Mouse (Mus musculus): ENCODE results near the gene Ninl. TPM values are rescaled to one million over a fixed set of nuclear protein-coding genes. Genes with fewer than 3 reads are reported as not detected.

Ninl gene
- polyA plus RNA-seq, 1 experiment from 2014 or later: 4.0 TPM

GRCm38 (mm10) chr2:150934659-150935058 is 104.5 kb downstream of the Ninl start:
- 89% methylated on average over 4 of the region's 4 CpGs for WGBS (ENCODE audit: insufficient replicate concordance)

GRCm38 (mm10) chr2:150933482-150933881 is 105.7 kb downstream of the Ninl start:
- no peak overlapping the region for H3K9ac ChIP-seq (replicated peaks)
- H3K4me1 ChIP-seq (ENCODE audit: insufficient read depth): no peaks in the 10 kb centered on the region
- no peak overlapping the region for H3K4me2 ChIP-seq (ENCODE audit: low read depth, low read length)
- no peak overlapping the region for H3K4me3 ChIP-seq (ENCODE audit: low read depth, low read length)
- 86% methylated on average over 19 of the region's 19 CpGs for WGBS (ENCODE audit: insufficient replicate concordance)
- TF ChIP-seq EP300 (IDR thresholded peaks at IDR 0.05; ENCODE audit: low read depth): no peak
- no peak for TF ChIP-seq CTCF (IDR thresholded peaks at IDR 0.05; ENCODE audit: low read depth)
- ATAC-seq: no peak
- no peak overlapping the region for H3K27ac ChIP-seq (ENCODE audit: low read depth)
- no peaks in the 10 kb centered on the region for H3K27me3 ChIP-seq (ENCODE audit: insufficient read depth, low read length)
- H3K36me3 ChIP-seq (replicated peaks; ENCODE audit: insufficient read depth, low read length): peaks cover 13% of the 10 kb centered on the region
- H3K9me3 ChIP-seq (ENCODE audit: low read length): no peaks in the 10 kb centered on the region
- no peak for DNase-seq

More at GRCm38 (mm10) chr2:150934659-150935058, 104.5 kb downstream of the Ninl start:
- no peak overlapping the region for H3K4me2 ChIP-seq (ENCODE audit: low read depth, low read length)
- H3K4me1 ChIP-seq (ENCODE audit: insufficient read depth): no peaks in the 10 kb centered on the region
- ATAC-seq: no peak
- TF ChIP-seq EP300 (IDR thresholded peaks at IDR 0.05; ENCODE audit: low read depth) (no peak), CTCF (IDR thresholded peaks at IDR 0.05; ENCODE audit: low read depth) (no peak)
- H3K27ac ChIP-seq (ENCODE audit: low read depth): no peak overlapping the region
- no peak overlapping the region for H3K4me3 ChIP-seq (ENCODE audit: low read depth, low read length)
- DNase-seq: no peak
- peaks cover 13% of the 10 kb centered on the region for H3K36me3 ChIP-seq (replicated peaks; ENCODE audit: insufficient read depth, low read length)
- no peaks in the 10 kb centered on the region for H3K9me3 ChIP-seq (ENCODE audit: low read length)
- H3K27me3 ChIP-seq (ENCODE audit: insufficient read depth, low read length): no peaks in the 10 kb centered on the region
- no peak overlapping the region for H3K9ac ChIP-seq (replicated peaks)

- H3K4me2 ChIP-seq (ENCODE audit: low read depth, low read length): no peak overlapping the region
- H3K4me3 ChIP-seq (ENCODE audit: low read depth, low read length): no peak overlapping the region
- H3K9me3 ChIP-seq (ENCODE audit: low read length): no peaks in the 10 kb centered on the region
- DNase-seq: no peak
- ATAC-seq: no peak
- no peak overlapping the region for H3K27ac ChIP-seq (ENCODE audit: low read depth)
- WGBS (ENCODE audit: insufficient replicate concordance): 77% methylated on average over 3 of the region's 3 CpGs
- peaks cover 10% of the 10 kb centered on the region; the same call in 1 of the 2 replicates for H3K36me3 ChIP-seq (replicated peaks; ENCODE audit: insufficient read depth, low read length)
- no peak overlapping the region for H3K9ac ChIP-seq (replicated peaks)
- no peaks in the 10 kb centered on the region for H3K27me3 ChIP-seq (ENCODE audit: insufficient read depth, low read length)
- H3K4me1 ChIP-seq (ENCODE audit: insufficient read depth): no peaks in the 10 kb centered on the region
- TF ChIP-seq CTCF (IDR thresholded peaks at IDR 0.05; ENCODE audit: low read depth) (no peak), EP300 (IDR thresholded peaks at IDR 0.05; ENCODE audit: low read depth) (no peak)
Observed at GRCm38 (mm10) chr2:150930806-150931205, 108.4 kb downstream of the Ninl start.

GRCm38 (mm10) chr2:150929156-150929555 is 110.0 kb downstream of the Ninl start:
- Histone ChIP-seq H3K4me1 (ENCODE audit: insufficient read depth) (no peaks in the 10 kb centered on the region), H3K36me3 (replicated peaks; ENCODE audit: insufficient read depth, low read length) (peaks cover 7% of the 10 kb centered on the region; the same call in 1 of the 2 replicates), H3K9ac (replicated peaks) (no peak overlapping the region), H3K4me3 (ENCODE audit: low read depth, low read length) (no peak overlapping the region), H3K27me3 (ENCODE audit: insufficient read depth, low read length) (no peaks in the 10 kb centered on the region), H3K4me2 (ENCODE audit: low read depth, low read length) (no peak overlapping the region), H3K27ac (ENCODE audit: low read depth) (no peak overlapping the region), H3K9me3 (ENCODE audit: low read length) (no peaks in the 10 kb centered on the region)
- ATAC-seq (no peak), DNase-seq (no peak)
- 82% methylated on average over 6 of the region's 6 CpGs for WGBS (ENCODE audit: insufficient replicate concordance)
- TF ChIP-seq CTCF (IDR thresholded peaks at IDR 0.05; ENCODE audit: low read depth): no peak

GRCm38 (mm10) chr2:150927038-150927720 is 112.0 kb downstream of the Ninl start:
- Histone ChIP-seq H3K4me2 (ENCODE audit: low read depth, low read length) (no peak overlapping the region), H3K9me3 (ENCODE audit: low read length) (no peaks in the 10 kb centered on the region), H3K27ac (ENCODE audit: low read depth) (no peak overlapping the region), H3K4me3 (ENCODE audit: low read depth, low read length) (no peak overlapping the region), H3K27me3 (ENCODE audit: insufficient read depth, low read length) (no peaks in the 10 kb centered on the region), H3K36me3 (replicated peaks; ENCODE audit: insufficient read depth, low read length) (peaks cover 11% of the 10 kb centered on the region; the same call in 1 of the 2 replicates), H3K9ac (replicated peaks) (no peak overlapping the region), H3K4me1 (ENCODE audit: insufficient read depth) (no peaks in the 10 kb centered on the region)
- ATAC-seq (no peak), DNase-seq (no peak)
- TF ChIP-seq CTCF (IDR thresholded peaks at IDR 0.05; ENCODE audit: low read depth) (no peak), EP300 (IDR thresholded peaks at IDR 0.05; ENCODE audit: low read depth) (no peak)
- WGBS (ENCODE audit: insufficient replicate concordance): 87% methylated on average over 11 of the region's 11 CpGs

GRCm38 (mm10) chr2:150923505-150923904 is 115.7 kb downstream of the Ninl start:
- H3K27me3 ChIP-seq (ENCODE audit: insufficient read depth, low read length): no peaks in the 10 kb centered on the region
- H3K27ac ChIP-seq (ENCODE audit: low read depth): no peak overlapping the region
- H3K4me3 ChIP-seq (ENCODE audit: low read depth, low read length): no peak overlapping the region
- no peak overlapping the region for H3K4me2 ChIP-seq (ENCODE audit: low read depth, low read length)
- H3K9ac ChIP-seq (replicated peaks): no peak overlapping the region
- 70% methylated on average over 7 of the region's 7 CpGs for WGBS (ENCODE audit: insufficient replicate concordance)
- TF ChIP-seq CTCF (IDR thresholded peaks at IDR 0.05; ENCODE audit: low read depth) (no peak), EP300 (IDR thresholded peaks at IDR 0.05; ENCODE audit: low read depth) (no peak)
- no peaks in the 10 kb centered on the region for H3K9me3 ChIP-seq (ENCODE audit: low read length)
- no peaks in the 10 kb centered on the region for H3K4me1 ChIP-seq (ENCODE audit: insufficient read depth)
- ATAC-seq: no peak
- no peak for DNase-seq
- peaks cover 8% of the 10 kb centered on the region for H3K36me3 ChIP-seq (replicated peaks; ENCODE audit: insufficient read depth, low read length)

Data from liver, postnatal 0 days (tissue).